Mouse (Mus musculus): Measurements from ENCODE around the gene Itpr3. TPM values are rescaled to one million over a fixed set of nuclear protein-coding genes. Genes with fewer than 3 reads are reported as not detected.

The Itpr3 gene
- polyA plus RNA-seq, 1 experiment from 2014 or later: 16.5 TPM

DNA sequence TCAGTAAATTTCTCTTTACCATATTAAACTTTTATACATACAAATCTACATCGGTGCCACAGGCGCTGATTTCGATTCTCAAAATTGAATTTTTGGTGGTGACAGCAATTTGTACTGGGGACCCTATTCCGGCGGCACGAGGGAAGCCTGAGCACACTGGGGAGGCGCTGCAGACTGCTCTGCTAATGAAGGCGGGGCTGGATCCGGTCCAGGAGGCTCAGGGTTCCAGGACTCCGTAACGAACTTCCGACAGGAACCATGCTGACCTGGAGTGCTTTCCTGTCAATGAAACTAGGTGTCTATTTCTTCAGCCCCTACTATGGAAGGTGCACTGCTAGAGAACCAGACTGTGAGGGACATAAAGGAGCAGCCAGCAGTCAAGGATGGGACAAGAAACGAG, 72.2 kb downstream of the Itpr3 start:
- Histone ChIP-seq H3K27me3 (replicated peaks; ENCODE audit: control insufficient read depth, insufficient read depth, low read length) (no peaks in the 10 kb centered on the region), H3K27ac (ENCODE audit: low read depth) (no peak overlapping the region), H3K36me3 (ENCODE audit: control insufficient read depth, insufficient read depth, low read length) (peaks cover 21% of the 10 kb centered on the region; the same call in 1 of the 2 replicates), H3K9ac (ENCODE audit: low read length) (no peak overlapping the region), H3K4me2 (ENCODE audit: low read length) (no peak overlapping the region), H3K9me3 (ENCODE audit: control insufficient read depth, low read length) (no peaks in the 10 kb centered on the region), H3K4me3 (ENCODE audit: low read depth, low read length) (no peak overlapping the region), H3K4me1 (replicated peaks; ENCODE audit: control insufficient read depth, insufficient read depth, low read length) (peaks cover 33% of the 10 kb centered on the region)
- no peak for DNase-seq (ENCODE audit: low spot score)
- 85% methylated on average over 13 of the region's 13 CpGs for WGBS
- no peak for ATAC-seq (replicated peaks; ENCODE audit: low FRiP score, low TSS enrichment, low read depth)

DNA sequence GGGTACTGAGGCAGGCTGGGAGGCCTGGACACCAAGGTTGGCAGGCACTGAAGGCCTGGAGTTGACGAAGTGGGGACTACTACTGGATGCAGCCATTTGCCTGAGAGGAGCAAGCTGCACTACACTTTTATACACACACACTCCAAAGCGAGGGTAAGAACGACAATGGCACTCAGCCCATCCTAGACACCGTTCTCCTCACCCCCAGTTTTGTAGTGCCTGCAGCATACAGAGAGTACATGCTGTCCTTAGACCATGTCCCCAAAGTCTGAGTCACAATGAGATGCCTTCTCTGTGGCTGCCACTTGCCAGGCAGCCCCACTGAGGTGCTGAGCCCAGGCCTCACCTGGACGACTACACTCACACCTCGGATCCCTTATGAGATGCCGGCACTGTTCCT, 72.7 kb downstream of the Itpr3 start:
- DNase-seq (ENCODE audit: low spot score) (no peak), ATAC-seq (replicated peaks; ENCODE audit: low FRiP score, low TSS enrichment, low read depth) (no peak)
- Histone ChIP-seq H3K27ac (ENCODE audit: low read depth) (no peak overlapping the region), H3K9me3 (ENCODE audit: control insufficient read depth, low read length) (no peaks in the 10 kb centered on the region), H3K4me2 (ENCODE audit: low read length) (no peak overlapping the region), H3K4me3 (ENCODE audit: low read depth, low read length) (no peak overlapping the region), H3K27me3 (replicated peaks; ENCODE audit: control insufficient read depth, insufficient read depth, low read length) (no peaks in the 10 kb centered on the region), H3K4me1 (replicated peaks; ENCODE audit: control insufficient read depth, insufficient read depth, low read length) (peaks cover 33% of the 10 kb centered on the region), H3K36me3 (ENCODE audit: control insufficient read depth, insufficient read depth, low read length) (peaks cover 16% of the 10 kb centered on the region; the same call in 1 of the 2 replicates), H3K9ac (ENCODE audit: low read length) (no peak overlapping the region)
- WGBS: 78% methylated on average over 7 of the region's 7 CpGs

DNA sequence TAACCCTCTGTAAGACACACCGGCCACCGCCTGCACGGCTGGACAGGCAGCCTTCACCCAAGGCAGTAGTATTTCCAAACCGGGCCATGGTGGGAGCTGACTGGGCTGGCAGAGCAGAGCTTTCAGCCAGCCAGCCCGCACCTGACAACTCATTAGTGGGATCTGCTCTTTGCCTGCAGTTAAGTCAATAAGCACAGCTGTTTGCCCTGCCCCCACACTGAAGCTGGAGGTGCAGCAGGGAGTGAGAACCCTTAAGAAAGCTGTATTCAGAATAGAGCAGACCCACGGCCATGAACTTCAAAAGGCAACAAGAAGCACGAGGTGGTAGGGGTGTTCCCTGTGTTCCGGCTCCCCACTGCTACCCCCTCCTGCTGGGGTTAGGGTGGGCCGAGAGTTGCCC, 73.1 kb downstream of the Itpr3 start:
- Histone ChIP-seq H3K4me2 (ENCODE audit: low read length) (no peak overlapping the region), H3K4me3 (ENCODE audit: low read depth, low read length) (no peak overlapping the region; the same call in 1 of the 2 replicates)
- WGBS: 54% methylated on average over 9 of the region's 9 CpGs

DNA sequence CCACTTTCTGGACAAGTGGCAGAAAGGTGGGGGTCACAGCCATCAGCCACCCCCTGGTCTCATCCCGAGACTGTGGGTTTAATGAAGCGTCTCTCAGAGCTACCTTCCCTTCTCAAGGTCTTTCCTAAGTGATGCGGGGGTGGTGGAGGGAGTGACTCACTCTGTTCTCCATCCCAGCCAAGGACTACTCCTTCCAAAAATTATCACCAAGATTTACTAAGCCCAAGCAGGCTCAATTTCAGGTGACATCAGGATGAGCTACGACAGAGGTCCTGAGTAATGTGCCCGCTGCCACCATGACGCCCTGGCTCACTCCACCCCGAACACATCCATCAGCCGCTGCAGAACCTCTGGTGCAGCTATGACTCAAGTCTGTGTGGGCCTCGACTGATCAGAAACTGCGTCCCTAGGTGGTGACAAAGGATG, 74.1 kb downstream of the Itpr3 start:
- no peaks in the 10 kb centered on the region for H3K9me3 ChIP-seq (ENCODE audit: control insufficient read depth, low read length)
- no peak overlapping the region for H3K9ac ChIP-seq (ENCODE audit: low read length)
- H3K4me1 ChIP-seq (replicated peaks; ENCODE audit: control insufficient read depth, insufficient read depth, low read length): peaks cover 33% of the 10 kb centered on the region
- no peaks in the 10 kb centered on the region for H3K27me3 ChIP-seq (replicated peaks; ENCODE audit: control insufficient read depth, insufficient read depth, low read length)
- H3K27ac ChIP-seq (ENCODE audit: low read depth): no peak overlapping the region
- 0 out of 2 replicates have a peak, but pooled peaks cover 5% of the 10 kb centered on the region for H3K36me3 ChIP-seq (ENCODE audit: control insufficient read depth, insufficient read depth, low read length)
- no peak for ATAC-seq (replicated peaks; ENCODE audit: low FRiP score, low TSS enrichment, low read depth)
- no peak overlapping the region for H3K4me3 ChIP-seq (ENCODE audit: low read depth, low read length)
- H3K4me2 ChIP-seq (ENCODE audit: low read length): no peak overlapping the region
- WGBS: 88% methylated on average over 10 of the region's 10 CpGs
- DNase-seq (ENCODE audit: low spot score): no peak

More for the DNA sequence above, 73.1 kb downstream of the Itpr3 start:
- ATAC-seq (replicated peaks; ENCODE audit: low FRiP score, low TSS enrichment, low read depth): no peak
- Histone ChIP-seq H3K27me3 (replicated peaks; ENCODE audit: control insufficient read depth, insufficient read depth, low read length) (no peaks in the 10 kb centered on the region), H3K36me3 (ENCODE audit: control insufficient read depth, insufficient read depth, low read length) (peaks cover 12% of the 10 kb centered on the region; the same call in 1 of the 2 replicates), H3K9me3 (ENCODE audit: control insufficient read depth, low read length) (no peaks in the 10 kb centered on the region), H3K4me1 (replicated peaks; ENCODE audit: control insufficient read depth, insufficient read depth, low read length) (peaks cover 33% of the 10 kb centered on the region), H3K9ac (ENCODE audit: low read length) (no peak overlapping the region; the same call in 1 of the 2 replicates), H3K27ac (ENCODE audit: low read depth) (no peak overlapping the region)
- DNase-seq (ENCODE audit: low spot score): no peak

DNA sequence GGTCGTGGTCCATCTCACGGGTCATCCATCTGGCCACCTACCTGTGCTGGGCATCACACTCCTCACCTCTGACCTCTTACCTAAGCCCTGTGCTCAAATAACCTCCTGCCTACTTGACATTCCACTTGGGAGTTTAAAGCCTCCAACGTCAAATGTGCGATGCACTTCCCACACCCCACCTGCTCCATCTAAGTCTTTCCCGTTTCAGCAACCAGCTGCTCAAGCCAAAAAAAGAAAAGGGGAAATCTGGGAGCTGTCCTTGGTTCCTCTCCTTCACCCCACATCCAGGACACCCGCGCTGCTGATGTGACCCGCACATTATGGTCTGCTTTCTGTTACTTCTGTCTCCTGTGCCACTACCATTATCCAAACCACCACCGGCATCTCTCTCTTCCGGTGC, 75.1 kb downstream of the Itpr3 start:
- ATAC-seq (replicated peaks; ENCODE audit: low FRiP score, low TSS enrichment, low read depth) (no peak), DNase-seq (ENCODE audit: low spot score) (no peak)
- 88% methylated on average over 10 of the region's 10 CpGs for WGBS
- Histone ChIP-seq H3K9ac (ENCODE audit: low read length) (no peak overlapping the region), H3K4me1 (replicated peaks; ENCODE audit: control insufficient read depth, insufficient read depth, low read length) (peaks cover 23% of the 10 kb centered on the region), H3K9me3 (ENCODE audit: control insufficient read depth, low read length) (no peaks in the 10 kb centered on the region), H3K4me3 (ENCODE audit: low read depth, low read length) (no peak overlapping the region), H3K27me3 (replicated peaks; ENCODE audit: control insufficient read depth, insufficient read depth, low read length) (no peaks in the 10 kb centered on the region), H3K27ac (ENCODE audit: low read depth) (no peak overlapping the region), H3K36me3 (ENCODE audit: control insufficient read depth, insufficient read depth, low read length) (0 out of 2 replicates have a peak, but pooled peaks cover 3% of the 10 kb centered on the region), H3K4me2 (ENCODE audit: low read length) (no peak overlapping the region)

DNA sequence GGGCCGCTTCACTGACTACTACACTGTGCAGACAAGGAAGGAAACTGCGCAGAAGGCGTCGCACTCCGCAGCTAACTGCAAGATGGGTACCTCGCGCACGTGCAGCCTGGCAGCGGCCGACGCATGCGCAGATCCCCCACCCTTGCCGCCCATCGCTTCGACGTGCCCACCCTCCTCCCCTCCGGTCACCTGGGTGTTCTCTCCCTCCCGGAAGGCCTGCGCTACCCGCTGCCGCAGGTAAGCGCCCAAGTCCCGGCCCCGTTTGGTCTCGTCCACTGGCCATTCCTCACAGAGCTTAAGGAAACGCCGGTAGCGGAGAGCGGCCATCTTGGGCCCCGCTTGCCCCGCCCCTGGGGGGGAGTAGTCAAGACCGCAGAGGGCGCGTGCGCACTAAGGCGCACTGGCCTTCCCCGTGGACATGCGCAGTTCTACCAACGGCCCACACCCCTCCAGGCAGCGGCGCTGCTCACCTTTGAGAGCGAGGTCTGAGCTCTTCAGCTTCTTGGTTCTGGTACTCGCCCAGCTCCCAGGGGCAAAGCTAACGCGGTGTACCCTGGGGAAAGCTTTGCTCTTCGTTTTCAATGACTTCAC, 76.5 kb downstream of the Itpr3 start, which contains the start of gene Uqcc2:
Gene Uqcc2, minus strand, starts transcription at position 366 of the 591 bp plus-strand sequence.
- H3K9me3 ChIP-seq (ENCODE audit: control insufficient read depth, low read length): no peaks in the 10 kb centered on the region
- peak within 1 kb of the TSS; percentile 61 for H3K4me3 ChIP-seq (ENCODE audit: low read depth, low read length)
- H3K36me3 ChIP-seq (ENCODE audit: control insufficient read depth, insufficient read depth, low read length): 0 out of 2 replicates have a peak, but pooled peaks cover 3% of the 10 kb centered on the region
- DNase-seq (ENCODE audit: low spot score) (peak; percentile 98), ATAC-seq (replicated peaks; ENCODE audit: low FRiP score, low TSS enrichment, low read depth) (peak; percentile 88)
- H3K9ac ChIP-seq (ENCODE audit: low read length): peak within 1 kb of the TSS; percentile 62
- WGBS: 1% methylated on average over 46 of the region's 46 CpGs
- peaks cover 23% of the 10 kb centered on the region for H3K4me1 ChIP-seq (replicated peaks; ENCODE audit: control insufficient read depth, insufficient read depth, low read length)
- H3K4me2 ChIP-seq (ENCODE audit: low read length): peak within 1 kb of the TSS; percentile 64
- H3K27me3 ChIP-seq (replicated peaks; ENCODE audit: control insufficient read depth, insufficient read depth, low read length): no peaks in the 10 kb centered on the region
- no peak within 1 kb of the TSS for H3K27ac ChIP-seq (ENCODE audit: low read depth)

DNA sequence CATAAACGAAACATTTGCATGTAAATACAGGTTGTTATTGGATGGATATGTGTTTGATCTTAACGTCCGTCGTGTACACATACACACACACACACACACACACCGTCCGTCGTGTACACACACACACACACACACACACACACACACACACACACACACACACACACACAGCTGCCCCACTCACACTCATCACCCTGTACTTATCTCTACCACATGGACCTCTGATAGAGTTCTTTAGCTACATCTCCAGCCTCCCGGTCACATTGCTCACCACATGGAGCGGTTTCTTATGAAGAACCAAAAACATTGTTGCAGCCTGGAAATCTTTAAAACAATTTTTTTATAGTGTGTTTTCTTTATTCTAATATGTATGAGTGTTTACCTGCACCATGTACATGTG, 77.1 kb downstream of the Itpr3 start:
- 27% methylated on average over 9 of the region's 9 CpGs for WGBS
- Histone ChIP-seq H3K4me3 (ENCODE audit: low read depth, low read length) (peak overlapping the region; percentile 61), H3K27ac (ENCODE audit: low read depth) (no peak overlapping the region), H3K4me2 (ENCODE audit: low read length) (peak overlapping the region; percentile 64), H3K36me3 (ENCODE audit: control insufficient read depth, insufficient read depth, low read length) (0 out of 2 replicates have a peak, but pooled peaks cover 3% of the 10 kb centered on the region), H3K27me3 (replicated peaks; ENCODE audit: control insufficient read depth, insufficient read depth, low read length) (no peaks in the 10 kb centered on the region), H3K9ac (ENCODE audit: low read length) (peak overlapping the region; percentile 62; the same call in 1 of the 2 replicates), H3K4me1 (replicated peaks; ENCODE audit: control insufficient read depth, insufficient read depth, low read length) (peaks cover 23% of the 10 kb centered on the region), H3K9me3 (ENCODE audit: control insufficient read depth, low read length) (no peaks in the 10 kb centered on the region)
- 0 out of 2 replicates have a peak, but pooled peaks have one; percentile 2 for ATAC-seq (replicated peaks; ENCODE audit: low FRiP score, low TSS enrichment, low read depth)
- no peak for DNase-seq (ENCODE audit: low spot score)

DNA sequence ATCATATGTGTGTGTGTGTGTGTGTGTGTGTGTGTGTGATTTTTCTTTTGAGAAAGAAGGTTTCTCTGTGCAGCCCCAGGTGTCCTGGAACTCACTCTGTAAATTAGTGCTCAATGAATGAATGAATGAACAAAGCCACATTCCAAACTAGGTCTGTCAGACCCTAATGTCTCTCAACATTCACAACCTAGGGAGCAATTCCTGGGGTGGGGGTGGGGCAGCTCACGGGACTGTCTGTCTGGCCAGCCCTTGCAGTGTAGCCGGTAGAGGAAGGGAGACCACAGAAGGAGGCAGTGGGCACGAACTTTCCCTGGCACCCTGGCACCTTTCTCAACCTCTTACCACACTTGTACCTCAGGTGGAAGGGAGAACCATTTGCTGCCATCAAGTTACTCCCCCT, 77.6 kb downstream of the Itpr3 start:
- no peak overlapping the region for H3K4me2 ChIP-seq (ENCODE audit: low read length)
- H3K27me3 ChIP-seq (replicated peaks; ENCODE audit: control insufficient read depth, insufficient read depth, low read length): no peaks in the 10 kb centered on the region
- H3K27ac ChIP-seq (ENCODE audit: low read depth): no peak overlapping the region
- 7% methylated on average over 3 of the region's 3 CpGs for WGBS
- H3K36me3 ChIP-seq (ENCODE audit: control insufficient read depth, insufficient read depth, low read length): 0 out of 2 replicates have a peak, but pooled peaks cover 3% of the 10 kb centered on the region
- H3K9ac ChIP-seq (ENCODE audit: low read length): no peak overlapping the region
- ATAC-seq (replicated peaks; ENCODE audit: low FRiP score, low TSS enrichment, low read depth) (no peak), DNase-seq (ENCODE audit: low spot score) (no peak)
- peaks cover 23% of the 10 kb centered on the region for H3K4me1 ChIP-seq (replicated peaks; ENCODE audit: control insufficient read depth, insufficient read depth, low read length)
- H3K9me3 ChIP-seq (ENCODE audit: control insufficient read depth, low read length): no peaks in the 10 kb centered on the region
- no peak overlapping the region for H3K4me3 ChIP-seq (ENCODE audit: low read depth, low read length)

DNA sequence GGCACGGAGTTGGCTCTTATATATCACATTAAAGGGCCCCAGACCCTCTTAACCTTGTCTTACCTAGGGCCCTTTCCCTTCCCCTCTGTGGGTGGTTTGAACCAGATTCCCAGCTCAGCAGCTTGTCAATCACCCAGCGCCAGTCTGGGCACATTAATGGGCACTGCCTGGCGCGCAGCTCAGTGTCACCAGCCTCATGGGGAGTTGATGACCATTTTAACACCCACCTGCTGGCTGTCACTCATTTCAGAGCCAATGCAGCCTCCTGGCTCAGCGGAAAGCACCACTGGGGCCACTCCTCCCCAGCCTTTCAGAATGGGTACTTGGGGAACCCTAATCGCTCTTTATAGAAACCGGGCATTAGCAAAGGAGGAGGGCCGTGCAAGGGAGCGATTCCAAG, 81.3 kb downstream of the Itpr3 start:
- no peaks in the 10 kb centered on the region for H3K9me3 ChIP-seq (ENCODE audit: control insufficient read depth, low read length)
- 80% methylated on average over 9 of the region's 9 CpGs for WGBS

More for the DNA sequence above, 81.3 kb downstream of the Itpr3 start:
- peaks cover 10% of the 10 kb centered on the region for H3K4me1 ChIP-seq (replicated peaks; ENCODE audit: control insufficient read depth, insufficient read depth, low read length)
- no peak overlapping the region for H3K9ac ChIP-seq (ENCODE audit: low read length)
- H3K27ac ChIP-seq (ENCODE audit: low read depth): no peak overlapping the region
- H3K27me3 ChIP-seq (replicated peaks; ENCODE audit: control insufficient read depth, insufficient read depth, low read length): no peaks in the 10 kb centered on the region
- H3K36me3 ChIP-seq (ENCODE audit: control insufficient read depth, insufficient read depth, low read length): no peaks in the 10 kb centered on the region
- no peak overlapping the region for H3K4me3 ChIP-seq (ENCODE audit: low read depth, low read length)
- DNase-seq (ENCODE audit: low spot score) (no peak), ATAC-seq (replicated peaks; ENCODE audit: low FRiP score, low TSS enrichment, low read depth) (no peak)
- no peak overlapping the region for H3K4me2 ChIP-seq (ENCODE audit: low read length)

All from intestine, embryonic 14.5 days (tissue).